Mouse (Mus musculus) T-helper 1 cell (primary cell): Measurements from ENCODE around the gene Blm.

ENCODE experiments used
- in situ Hi-C: fragments of 300-600 bp; cut with MboI, MseI; formaldehyde crosslinking; loops from one replicate; pipeline ENCODE4 v1.15.1; 2025; ENCODE audit warnings: high pct_unique_total_duplicates

Gene Blm

GRCm38 (mm10) chr7:80535009-80535744, at the start of gene Blm:
Gene Blm (minus strand): TSS chr7:80535119.
- in situ Hi-C loops = no loop called here

DNA sequence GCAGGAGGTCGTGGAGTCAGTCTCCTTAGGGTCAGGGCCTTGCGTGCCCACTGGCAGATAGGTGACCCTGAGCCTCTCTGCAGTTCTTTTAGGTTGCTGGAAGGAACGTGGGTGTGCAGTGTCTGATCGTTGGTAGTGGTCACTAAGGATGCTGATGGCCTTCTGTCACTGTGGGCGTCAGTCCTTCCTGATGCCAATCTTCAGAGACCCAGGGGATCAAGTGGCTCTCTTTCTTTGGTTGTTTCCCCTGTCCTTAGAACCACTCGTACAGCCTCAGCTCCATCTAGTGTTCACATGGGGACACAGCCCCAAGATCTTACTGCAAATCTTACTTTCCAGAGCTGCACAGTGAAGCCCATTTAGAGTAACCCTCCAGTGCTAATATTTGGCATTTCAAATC, 49.1 kb upstream of the Blm start:
- in situ Hi-C loops = no loop called here

GRCm38 (mm10) chr7:80582821-80583451, 48.0 kb upstream of the Blm start:
- in situ Hi-C loops = no loop called here

DNA sequence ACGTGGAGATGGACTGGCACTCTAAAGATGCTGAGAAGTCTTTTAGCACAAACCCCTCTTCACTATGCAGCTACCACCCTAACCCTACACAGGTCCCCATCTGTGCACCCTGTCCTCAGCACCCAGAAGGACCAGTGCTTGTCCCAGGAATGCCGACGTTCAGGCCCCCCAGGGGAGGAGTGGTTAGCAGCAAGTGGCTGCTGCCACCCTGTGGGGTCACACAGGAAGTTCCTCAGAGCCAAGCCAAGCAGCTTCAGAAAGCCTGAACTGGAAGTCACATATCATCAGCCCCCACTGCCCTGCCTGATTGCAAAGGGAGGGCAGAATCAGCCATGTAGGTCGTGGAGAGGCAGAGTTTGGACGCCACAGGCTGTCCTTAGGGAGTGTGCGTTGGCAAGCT, 45.4 kb upstream of the Blm start:
- in situ Hi-C loops = no loop called here

DNA sequence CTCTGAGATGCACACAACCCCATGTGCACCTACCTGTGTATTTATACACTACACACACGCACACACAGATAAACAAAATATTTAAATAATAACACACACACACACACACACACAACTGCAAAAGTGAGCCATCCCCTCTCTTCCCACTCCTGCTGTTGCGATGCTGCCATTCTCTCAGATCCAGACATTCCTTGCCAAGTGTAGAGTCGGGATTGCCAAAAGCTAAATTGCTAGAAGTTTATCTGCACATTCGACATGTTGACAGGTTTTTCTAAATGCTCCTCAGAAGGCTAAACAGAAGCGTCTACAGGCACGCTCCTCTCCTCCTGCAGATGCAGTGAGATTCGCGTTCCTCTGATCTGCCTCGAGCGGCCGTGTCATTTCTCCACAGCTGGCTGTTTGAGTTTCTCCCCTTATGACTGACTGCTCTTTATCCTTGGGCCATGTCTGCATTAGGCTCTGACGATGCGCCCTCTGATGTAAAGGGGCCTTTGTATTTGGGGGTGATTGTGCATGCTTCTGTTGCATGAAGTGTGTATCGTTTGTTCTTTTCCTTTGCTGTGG, 42.6 kb upstream of the Blm start:
- in situ Hi-C loops = no loop called here

DNA sequence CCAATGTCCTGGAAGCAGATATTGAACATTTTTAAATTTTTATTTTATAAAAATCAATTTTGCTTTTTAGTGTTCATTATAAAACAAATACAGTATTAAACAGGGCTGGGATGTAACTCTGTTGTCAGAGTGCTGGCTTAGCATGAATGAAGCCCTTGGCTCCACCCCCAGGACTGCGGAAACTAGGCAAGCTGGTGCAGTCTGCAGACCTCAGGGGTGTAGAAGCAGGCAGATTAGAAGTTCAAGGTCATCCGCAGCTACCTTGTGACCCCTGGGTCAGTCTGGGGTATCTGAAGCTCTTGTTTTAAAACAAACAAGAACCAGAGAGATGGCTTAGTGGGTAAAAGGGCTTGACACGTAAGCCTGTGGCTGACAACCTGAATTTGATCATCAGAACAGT, 41.7 kb upstream of the Blm start:
- in situ Hi-C loops = no loop called here

DNA sequence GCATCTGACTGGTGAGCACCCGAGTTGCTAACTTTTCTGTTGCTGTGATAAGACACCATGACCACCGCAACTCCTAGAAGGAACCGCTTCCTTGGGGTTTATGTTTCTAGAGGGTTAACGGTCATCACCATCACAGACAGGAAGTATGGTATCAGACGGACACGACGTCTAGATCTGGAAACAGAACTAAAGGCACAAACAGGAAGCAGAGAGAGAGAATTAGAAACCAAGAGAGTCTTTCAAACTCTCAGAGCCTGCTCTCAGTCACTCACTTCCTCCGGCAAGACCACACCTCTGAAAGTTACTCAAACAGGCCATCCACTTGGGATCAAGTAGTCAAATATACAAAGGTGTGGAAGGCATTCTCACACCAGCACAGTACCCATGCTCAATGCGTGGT, 40.8 kb upstream of the Blm start:
- in situ Hi-C loops = no loop called here

DNA sequence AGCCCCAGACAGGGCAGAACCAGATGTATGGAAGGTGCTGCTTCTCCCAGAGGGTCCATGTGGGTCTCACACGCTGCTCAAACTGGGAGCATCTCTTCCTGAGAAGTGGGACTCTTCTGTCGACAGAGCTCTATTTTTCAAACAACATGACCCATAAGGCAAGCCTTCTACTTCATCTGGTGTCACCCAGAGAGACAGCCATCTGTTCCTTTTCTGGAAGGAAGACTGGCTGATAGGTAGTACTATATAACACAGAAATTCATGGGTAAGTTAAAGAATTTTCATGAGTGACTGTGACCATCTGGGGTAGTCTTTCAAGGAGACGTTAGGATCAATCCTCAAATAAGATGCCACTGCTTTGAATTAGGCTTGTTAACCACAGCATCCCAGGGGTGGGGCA, 38.2 kb upstream of the Blm start:
- in situ Hi-C loops = no loop called here

DNA sequence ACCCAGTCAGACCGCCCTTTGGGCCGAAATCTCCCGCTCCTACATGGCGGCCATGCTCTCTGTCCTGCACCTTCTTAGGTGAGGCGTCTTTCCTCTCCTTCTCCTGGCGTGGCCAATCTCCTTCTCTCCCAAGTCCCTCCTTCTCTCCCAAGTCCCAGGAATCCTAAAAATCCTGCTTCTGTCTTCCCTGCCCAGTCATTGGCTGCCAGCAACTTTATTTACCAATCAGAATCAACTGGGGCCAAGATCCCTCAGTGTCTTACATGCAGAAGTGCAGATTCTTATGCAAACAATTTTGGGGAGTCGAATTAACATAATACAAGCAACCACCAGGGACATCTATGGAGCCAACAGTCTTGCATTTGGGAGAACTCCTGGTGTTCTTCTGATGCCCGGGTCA, 33.1 kb upstream of the Blm start:
- in situ Hi-C loops = no loop called here

DNA sequence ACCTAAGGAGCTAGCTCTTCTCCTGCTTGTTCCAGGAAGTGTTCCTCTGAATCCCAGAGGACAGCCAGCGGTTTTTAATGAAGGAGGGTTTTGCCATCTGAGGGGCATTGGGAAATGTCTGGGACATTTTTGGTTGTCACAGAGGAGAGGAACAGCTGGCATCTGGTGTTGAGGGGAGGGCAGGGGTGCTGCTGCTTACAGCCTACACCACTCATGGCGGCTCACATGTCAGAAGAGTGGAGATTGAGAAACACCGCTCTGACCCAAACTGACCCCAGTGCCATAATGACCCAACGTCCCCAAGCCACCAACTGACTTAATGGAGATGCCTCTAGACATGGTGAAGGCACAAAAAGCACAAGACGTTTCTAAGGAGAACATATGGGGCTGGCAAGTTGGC, 27.0 kb upstream of the Blm start:
- in situ Hi-C loops = no loop called here

GRCm38 (mm10) chr7:80561271-80561670, 26.4 kb upstream of the Blm start:
- in situ Hi-C loops = no loop called here

DNA sequence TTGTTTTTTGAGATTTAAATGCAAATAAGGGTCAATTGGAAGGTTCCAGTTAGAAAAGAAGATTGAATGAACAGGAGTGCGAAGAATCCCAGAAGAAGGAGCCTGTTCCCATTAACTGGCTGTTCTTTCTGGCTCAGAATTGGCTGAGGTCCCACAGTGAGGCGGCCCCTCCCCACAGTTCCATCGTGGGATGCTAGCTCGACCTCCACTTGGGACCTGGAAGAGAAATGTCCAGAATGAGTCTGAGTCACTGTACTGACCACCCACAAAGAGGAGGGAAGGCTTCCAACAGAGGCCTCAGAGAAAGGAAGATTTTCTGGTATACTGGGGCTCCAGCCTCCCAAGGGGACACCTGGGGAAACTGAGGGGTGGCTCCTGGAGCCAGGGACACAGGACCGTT, 23.7 kb upstream of the Blm start:
- in situ Hi-C loops = no loop called here

- in situ Hi-C loops = no loop called here
Observed at GRCm38 (mm10) chr7:80558101-80558500, 23.2 kb upstream of the Blm start.

GRCm38 (mm10) chr7:80557161-80557560, 22.2 kb upstream of the Blm start:
- in situ Hi-C loops = no loop called here

- in situ Hi-C loops = no loop called here
Observed at GRCm38 (mm10) chr7:80556166-80556565, 21.2 kb upstream of the Blm start.

- in situ Hi-C loops = no loop called here
Observed at GRCm38 (mm10) chr7:80555146-80555545, 20.2 kb upstream of the Blm start.

DNA sequence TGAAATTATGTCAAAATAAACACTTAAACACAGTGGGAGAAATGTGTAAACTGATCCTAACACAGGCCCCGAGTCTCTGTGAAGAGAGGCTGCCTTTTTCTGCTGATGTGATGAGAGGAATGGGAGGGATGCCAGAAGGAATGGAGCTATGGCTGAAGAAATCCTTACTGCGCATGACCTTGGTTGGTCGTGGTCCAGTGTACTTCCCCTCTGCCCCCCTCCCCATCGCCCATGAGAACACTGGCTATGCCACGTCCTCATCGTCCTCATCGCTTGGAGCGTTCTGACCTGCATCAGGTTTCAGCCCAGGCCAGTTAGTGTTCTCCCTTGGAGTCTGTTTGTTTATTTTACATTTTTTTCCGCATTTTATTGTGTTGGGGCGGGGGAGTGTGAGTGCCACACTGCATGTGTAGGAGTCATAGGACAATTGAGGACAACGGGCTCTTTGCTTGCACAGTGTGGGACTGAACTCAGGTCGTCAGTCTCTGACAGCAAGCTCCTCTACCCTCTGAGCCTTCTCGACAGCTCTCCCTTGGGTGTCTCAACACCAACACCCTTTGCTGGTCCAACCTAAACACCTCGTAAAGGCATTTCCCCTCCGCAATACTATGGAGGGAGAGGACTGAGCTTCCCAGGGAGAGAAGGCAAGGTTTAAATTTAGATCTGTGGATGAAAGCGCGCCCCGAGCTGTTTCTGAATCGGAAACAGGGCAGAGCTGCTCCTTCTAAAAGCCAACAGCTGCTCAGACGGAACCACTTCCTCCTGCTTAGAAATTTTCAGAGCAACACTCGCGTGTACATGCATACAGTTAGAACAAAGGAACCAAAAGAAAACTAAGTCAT, 19.5 kb upstream of the Blm start:
- in situ Hi-C loops = no loop called here

GRCm38 (mm10) chr7:80548513-80549260, 13.8 kb upstream of the Blm start:
- in situ Hi-C loops = no loop called here

GRCm38 (mm10) chr7:80542139-80542831, 7.4 kb upstream of the Blm start:
- in situ Hi-C loops = no loop called here

DNA sequence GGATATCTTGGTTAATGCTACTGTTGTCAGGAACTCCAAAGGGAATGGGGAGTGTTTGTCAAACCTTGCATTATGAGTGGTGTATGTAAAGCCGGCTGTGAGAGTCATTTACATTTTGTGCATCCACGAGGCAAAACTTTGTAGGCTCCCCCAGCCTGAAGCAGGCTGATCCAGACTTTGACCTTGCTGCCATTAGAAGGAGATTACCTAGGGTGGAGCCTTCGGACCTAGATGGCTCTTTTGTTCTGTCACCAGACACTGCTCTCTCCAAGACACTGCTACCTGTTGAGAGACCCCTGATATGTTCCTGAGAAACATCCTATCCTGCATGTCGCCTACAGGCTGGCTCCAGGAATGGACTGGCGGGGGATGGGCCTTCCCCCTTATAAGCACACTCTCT, 4.7 kb upstream of the Blm start:
- in situ Hi-C loops = no loop called here
